Mouse (Mus musculus): ENCODE measurements around the gene Tbc1d12.
"Not testable (repeated sequence)": the region's sequence is repeated elsewhere in the genome, so short reads cannot be mapped to it uniquely, and the experiment has no call there.

Gene Tbc1d12

DNA sequence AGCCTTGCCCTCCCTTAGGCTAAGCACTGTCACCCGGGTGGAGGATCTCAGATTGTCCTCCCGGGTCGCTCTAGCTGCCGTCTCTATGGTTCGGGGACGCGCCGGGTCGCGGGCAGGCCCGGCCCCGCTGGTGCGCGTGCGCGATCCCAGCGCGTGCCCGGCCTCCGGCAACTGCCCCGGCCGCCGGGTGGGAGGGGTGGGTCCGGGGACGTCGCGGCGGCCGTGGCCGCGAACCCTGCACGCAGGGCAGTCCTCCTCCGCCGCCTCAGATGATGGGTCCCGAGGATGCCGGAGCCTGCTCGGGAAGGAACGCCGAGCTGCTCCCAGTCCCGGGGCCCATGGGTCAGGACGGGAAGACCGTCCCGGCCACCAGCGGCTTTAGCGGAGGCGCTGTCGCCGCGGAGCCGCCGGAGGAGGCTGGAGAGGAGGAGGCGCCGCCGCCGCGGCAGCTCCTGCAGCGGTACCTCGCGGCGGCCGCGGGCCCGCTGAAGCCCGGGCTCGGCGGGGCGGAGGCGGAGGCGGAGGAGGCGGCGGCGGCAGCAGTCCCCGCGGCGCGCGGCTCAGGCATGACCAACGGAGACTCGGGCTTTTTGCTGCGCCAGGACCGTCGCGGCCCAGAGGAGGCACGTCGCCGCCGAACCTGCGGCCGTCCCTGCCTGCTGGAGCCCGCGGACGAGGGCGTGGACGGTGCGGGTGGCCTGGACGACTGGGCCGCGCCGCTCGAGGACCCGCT lies at the start of gene Tbc1d12:
Gene Tbc1d12, plus strand, starts transcription at position 142 of the 733 bp plus-strand sequence.
- peak; percentile 87 for DNase-seq (ENCODE audit: low read depth, low spot score)

GRCm38 (mm10) chr19:38787756-38788155 lies 48.6 kb upstream of the Tbc1d12 start:
- no peak for DNase-seq (ENCODE audit: low read depth, low spot score)

GRCm38 (mm10) chr19:38793563-38794045 lies 42.8 kb upstream of the Tbc1d12 start:
- DNase-seq (ENCODE audit: low read depth, low spot score): no peak

GRCm38 (mm10) chr19:38796546-38796945 lies 39.8 kb upstream of the Tbc1d12 start:
- DNase-seq (ENCODE audit: low read depth, low spot score): peak; percentile 74

- DNase-seq (ENCODE audit: low read depth, low spot score): no peak
Measured at GRCm38 (mm10) chr19:38798291-38798690, 38.1 kb upstream of the Tbc1d12 start.

DNA sequence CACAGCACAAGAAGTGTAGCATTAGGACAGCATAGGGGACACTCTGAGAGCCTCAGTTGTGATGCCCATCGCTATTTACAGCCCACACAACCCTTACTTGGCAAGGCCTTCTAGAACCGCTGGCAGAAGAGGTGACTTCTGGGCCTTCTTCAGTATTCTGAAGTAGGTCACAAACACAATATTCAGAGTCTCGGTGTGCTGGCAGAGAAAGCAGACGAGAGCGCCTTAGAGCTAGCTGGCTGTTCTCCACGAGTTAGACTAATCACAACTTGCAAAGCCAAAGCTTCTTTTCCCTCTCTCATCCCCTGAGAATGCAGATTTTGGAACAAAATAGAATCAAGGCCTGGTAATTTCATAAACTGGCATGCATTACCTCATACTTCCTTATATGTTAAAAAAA lies 37.6 kb upstream of the Tbc1d12 start:
- peak; percentile 74 for DNase-seq (ENCODE audit: low read depth, low spot score)

GRCm38 (mm10) chr19:38818191-38818590 lies 18.2 kb upstream of the Tbc1d12 start:
- no peak for DNase-seq (ENCODE audit: low read depth, low spot score)

GRCm38 (mm10) chr19:38818766-38819426 lies 17.5 kb upstream of the Tbc1d12 start, which contains the start of gene Noc3l:
TSS of gene Noc3l (minus strand) at chr19:38819237.
- peak; percentile 81 for DNase-seq (ENCODE audit: low read depth, low spot score)

GRCm38 (mm10) chr19:38819427-38819802 lies 17.0 kb upstream of the Tbc1d12 start:
- no peak for DNase-seq (ENCODE audit: low read depth, low spot score)

DNA sequence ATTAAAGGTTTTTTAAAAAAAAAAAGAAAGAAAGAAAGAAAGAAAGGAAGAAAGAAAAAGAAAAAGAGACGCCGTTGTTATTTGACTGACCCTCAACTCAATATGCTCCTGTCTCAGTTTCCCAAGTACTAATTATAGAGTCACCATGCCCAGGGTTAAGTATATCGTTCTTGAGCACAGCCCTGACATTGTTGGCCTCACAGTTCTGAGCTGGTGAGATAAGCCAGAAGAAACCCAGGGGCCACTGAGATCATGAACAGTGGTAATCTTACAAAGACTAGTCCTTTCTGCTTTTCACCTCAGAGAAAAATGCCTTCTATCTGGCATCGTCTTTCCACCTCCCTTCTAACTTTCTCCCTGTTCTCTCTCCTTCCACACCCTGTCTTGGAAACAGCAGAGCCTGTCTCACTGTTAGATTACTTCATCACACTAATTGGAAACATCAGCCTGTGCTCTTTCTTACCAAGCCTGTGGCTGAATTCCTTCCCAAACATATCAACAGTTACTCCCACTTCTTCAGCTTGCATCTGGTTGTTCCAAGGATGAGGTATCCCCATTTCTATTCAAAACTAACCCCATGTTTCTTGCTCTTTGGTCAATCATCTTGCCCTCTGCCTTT lies 16.1 kb upstream of the Tbc1d12 start:
- DNase-seq (ENCODE audit: low read depth, low spot score): peak; percentile 61

DNA sequence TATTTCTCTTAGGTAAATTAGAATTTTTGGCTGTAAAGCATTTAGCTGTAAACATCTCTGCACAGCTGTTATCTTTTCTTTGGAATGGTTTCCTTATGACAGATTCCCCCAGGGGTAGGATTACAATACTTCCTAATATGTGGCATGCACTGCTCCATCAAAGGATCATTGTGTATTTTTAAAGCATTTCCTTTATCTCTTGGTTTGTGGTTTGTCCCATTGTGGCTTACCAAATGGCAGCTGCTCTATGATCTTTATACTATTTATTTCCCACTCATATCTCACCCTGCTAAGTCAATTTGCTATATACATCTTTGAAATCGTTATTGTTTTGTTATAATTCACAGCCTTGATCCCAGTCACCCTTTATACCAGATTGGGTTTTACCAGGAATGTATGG lies 3.2 kb upstream of the Tbc1d12 start:
- DNase-seq (ENCODE audit: low read depth, low spot score): no peak

GRCm38 (mm10) chr19:38836084-38836437 lies 318 bp upstream of the Tbc1d12 start:
- no peak for DNase-seq (ENCODE audit: low read depth, low spot score)

- DNase-seq (ENCODE audit: low read depth, low spot score): no peak
Measured at GRCm38 (mm10) chr19:38837171-38837641, 827 bp downstream of the Tbc1d12 start.

GRCm38 (mm10) chr19:38844817-38845216 lies 8.4 kb downstream of the Tbc1d12 start:
- no peak for DNase-seq (ENCODE audit: low read depth, low spot score)

GRCm38 (mm10) chr19:38846373-38846772 lies 10.0 kb downstream of the Tbc1d12 start:
- no peak for DNase-seq (ENCODE audit: low read depth, low spot score)

DNA sequence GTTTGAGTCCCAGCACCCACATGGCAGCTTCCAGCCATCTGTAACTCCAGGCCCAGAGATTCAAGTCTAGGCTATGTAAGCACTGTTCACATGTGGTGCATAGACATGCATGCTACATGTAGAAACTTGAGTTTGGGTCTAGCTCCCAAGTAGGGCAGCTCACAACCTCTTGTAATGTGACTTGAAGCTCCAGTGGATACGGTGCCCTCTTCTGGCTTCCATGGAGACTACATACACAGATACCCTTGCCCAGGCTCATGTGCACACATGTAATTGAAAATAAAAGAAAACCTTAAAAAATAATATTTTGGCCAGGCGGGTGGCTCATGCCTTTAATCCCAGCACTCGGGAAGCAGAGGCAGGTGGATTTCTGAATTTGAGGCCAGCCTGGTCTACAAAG lies 21.8 kb downstream of the Tbc1d12 start:
- no peak for DNase-seq (ENCODE audit: low read depth, low spot score)

DNA sequence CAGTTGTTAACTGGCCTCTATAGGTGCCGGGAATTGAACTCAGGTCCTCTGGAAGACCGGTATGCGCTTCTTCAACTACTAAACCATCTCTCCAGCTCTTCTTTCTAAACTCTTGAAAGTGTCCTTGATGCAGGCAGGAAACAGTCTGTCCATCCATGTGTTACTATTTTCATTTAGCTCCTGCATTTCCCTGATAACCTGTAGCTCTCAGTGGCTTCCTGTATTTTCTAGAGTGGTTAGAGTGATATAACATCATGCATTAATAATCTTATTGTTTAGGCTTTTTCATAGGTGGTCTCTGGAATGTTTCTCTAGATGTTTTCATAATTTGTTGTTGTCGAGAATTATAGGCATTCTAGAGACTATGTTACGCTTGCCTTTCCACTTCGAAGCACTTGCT lies 26.1 kb downstream of the Tbc1d12 start:
- DNase-seq (ENCODE audit: low read depth, low spot score): no peak

GRCm38 (mm10) chr19:38874825-38875224 lies 38.4 kb downstream of the Tbc1d12 start:
- not testable (repeated sequence) for DNase-seq (ENCODE audit: low read depth, low spot score)

- DNase-seq (ENCODE audit: low read depth, low spot score): no peak
Measured at GRCm38 (mm10) chr19:38880300-38880699, 43.9 kb downstream of the Tbc1d12 start.

GRCm38 (mm10) chr19:38901146-38902135 lies 65.1 kb downstream of the Tbc1d12 start:
- DNase-seq (ENCODE audit: low read depth, low spot score): no peak

DNA sequence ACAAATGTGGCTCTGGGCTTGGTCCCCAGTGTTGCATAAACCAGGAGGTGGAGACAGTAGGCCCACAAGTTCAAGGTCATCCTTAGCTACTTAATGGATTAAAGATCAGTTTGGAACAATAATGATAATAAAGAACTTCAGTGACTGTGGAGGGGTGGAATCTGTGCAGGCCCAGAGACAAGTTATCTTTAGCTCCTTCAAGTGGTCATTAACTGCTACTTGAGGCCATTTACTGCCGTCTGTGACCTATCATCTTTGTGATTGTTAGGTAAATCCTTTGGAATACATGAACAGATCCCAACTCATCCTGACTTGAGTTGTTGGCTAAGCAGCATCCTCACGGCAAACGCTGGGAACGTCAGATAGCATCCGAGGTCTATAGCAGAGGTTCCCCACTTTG lies 66.1 kb downstream of the Tbc1d12 start:
- no peak for DNase-seq (ENCODE audit: low read depth, low spot score)
